9 mouse cellular contexts compared by ENCODE assay signal in genomic region chr12:70131042-70131675, GRCm38 (mm10). TPM values are rescaled to one million over a fixed set of nuclear protein-coding genes. Genes with fewer than 3 reads are reported as not detected.
DNase-seq lines count a peak whose midpoint lies in the region; ATAC-seq and TF ChIP-seq lines count a peak whose summit lies in the region.
"Had no signal": no experiment of that assay in that cellular context is flagged by ENCODE, and none has a peak within 500 bp of the region (broad histone marks: within the 10 kb centered on the region; RNA-seq: fewer than 3 reads in every experiment).

No protein-coding gene starts in this region.

- no peak for DNase-seq in heart, adult 2 months
- DNase-seq in thymus, adult 2 months: peak; percentile 44
- DNase-seq in thymus, adult 18-20 months: no peak

- H3K9ac ChIP-seq in heart, embryonic 16.5 days (ENCODE audit: low read length): peak overlapping the region; percentile 33; the same call in 1 of the 2 replicates
- no peak overlapping the region for H3K9ac ChIP-seq in heart, adult 2 months (ENCODE audit: low read depth, low read length)
- peak overlapping the region; percentile 3; the same call in 1 of the 2 replicates for H3K9ac ChIP-seq in hindbrain, embryonic 15.5 days
- peak overlapping the region; percentile 32; the same call in 1 of the 2 replicates for H3K9ac ChIP-seq in midbrain, embryonic 15.5 days

- intact Hi-C loops in heart, adult 2 months (cut with DNase I): no loop called here

- no peak overlapping the region for H3K27ac ChIP-seq in heart, embryonic 16.5 days (ENCODE audit: low read length)
- H3K27ac ChIP-seq in heart, adult 2 months: no peak overlapping the region
- no peak overlapping the region for H3K27ac ChIP-seq in thymus, adult 2 months (ENCODE audit: control insufficient read depth, insufficient read depth, low read length)
- peak overlapping the region; percentile 70 for H3K27ac ChIP-seq in hindbrain, embryonic 15.5 days (replicated peaks)
- H3K27ac ChIP-seq in midbrain, embryonic 15.5 days: peak overlapping the region; percentile 72

- peak overlapping the region; percentile 56 for H3K4me2 ChIP-seq in heart, embryonic 16.5 days (ENCODE audit: low read depth, low read length)
- H3K4me2 ChIP-seq in hindbrain, embryonic 15.5 days: peak overlapping the region; percentile 53
- H3K4me2 ChIP-seq in midbrain, embryonic 15.5 days: peak overlapping the region; percentile 48

- H3K79me2 ChIP-seq in heart, adult 2 months (replicated peaks; ENCODE audit: control insufficient read depth, insufficient read depth, low read length): no peaks in the 10 kb centered on the region

- H3K4me1 ChIP-seq in heart, embryonic 16.5 days (ENCODE audit: control insufficient read depth, insufficient read depth, low read length): 0 out of 2 replicates have a peak, but pooled peaks cover 3% of the 10 kb centered on the region
- H3K4me1 ChIP-seq in heart, adult 2 months (ENCODE audit: control insufficient read depth, insufficient read depth, low read length): no peaks in the 10 kb centered on the region
- peaks cover 25% of the 10 kb centered on the region for H3K4me1 ChIP-seq in thymus, adult 2 months (replicated peaks; ENCODE audit: control insufficient read depth, insufficient read depth, low read length)
- peaks cover 9% of the 10 kb centered on the region for H3K4me1 ChIP-seq in hindbrain, embryonic 15.5 days (replicated peaks)
- peaks cover 10% of the 10 kb centered on the region for H3K4me1 ChIP-seq in midbrain, embryonic 15.5 days

- TF ChIP-seq POLR2A in heart, adult 2 months (IDR thresholded peaks at IDR 0.05; ENCODE audit: insufficient read depth, low read depth, low read length): no peak
- no peak for TF ChIP-seq POLR2A in thymus, adult 2 months (IDR thresholded peaks at IDR 0.05; ENCODE audit: control insufficient read depth, extremely low read depth, insufficient read depth, low read length, poor library complexity)

- TF ChIP-seq CTCF in heart, adult 2 months (IDR thresholded peaks at IDR 0.05): no peak
- TF ChIP-seq CTCF in thymus, adult 2 months (IDR thresholded peaks at IDR 0.05; ENCODE audit: borderline replicate concordance, control insufficient read depth, extremely low read depth, insufficient read depth, low read length, poor library complexity): no peak

- no peaks in the 10 kb centered on the region for H3K9me3 ChIP-seq in heart, embryonic 16.5 days (replicated peaks; ENCODE audit: control insufficient read depth, low read length)
- no peaks in the 10 kb centered on the region for H3K9me3 ChIP-seq in hindbrain, embryonic 15.5 days
- no peaks in the 10 kb centered on the region for H3K9me3 ChIP-seq in midbrain, embryonic 15.5 days

- H3K36me3 ChIP-seq in heart, embryonic 16.5 days (ENCODE audit: control insufficient read depth, insufficient read depth): no peaks in the 10 kb centered on the region
- H3K36me3 ChIP-seq in heart, adult 2 months (ENCODE audit: control insufficient read depth, insufficient read depth, low read length): no peaks in the 10 kb centered on the region
- no peaks in the 10 kb centered on the region for H3K36me3 ChIP-seq in thymus, adult 2 months (ENCODE audit: control insufficient read depth, insufficient read depth, low read length)
- no peaks in the 10 kb centered on the region for H3K36me3 ChIP-seq in hindbrain, embryonic 15.5 days
- no peaks in the 10 kb centered on the region for H3K36me3 ChIP-seq in midbrain, embryonic 15.5 days (replicated peaks)

- TF ChIP-seq EP300 in heart, adult 2 months (IDR thresholded peaks at IDR 0.05; ENCODE audit: insufficient read depth, low read depth, low read length): no peak

- peak overlapping the region; percentile 30 for H3K4me3 ChIP-seq in heart, embryonic 16.5 days (ENCODE audit: low read length)
- no peak overlapping the region for H3K4me3 ChIP-seq in heart, adult 2 months
- H3K4me3 ChIP-seq in thymus, adult 2 months (ENCODE audit: control insufficient read depth, insufficient read depth, low read length): no peak overlapping the region
- peak overlapping the region; percentile 29 for H3K4me3 ChIP-seq in hindbrain, embryonic 15.5 days
- peak overlapping the region; percentile 28 for H3K4me3 ChIP-seq in midbrain, embryonic 15.5 days
- H3K4me3 ChIP-seq: erythroblast, embryonic 14.5 days had no signal

- no peak for ATAC-seq in heart, embryonic 16.5 days (replicated peaks; ENCODE audit: extremely low read depth, insufficient read depth, low FRiP score)
- no peak for ATAC-seq in hindbrain, embryonic 15.5 days (ENCODE audit: low FRiP score, low read depth)
- ATAC-seq in midbrain, embryonic 15.5 days (replicated peaks): 0 out of 2 replicates have a peak, but pooled peaks have one; percentile 33
- no peak for ATAC-seq in CD4-positive, CD25-positive, alpha-beta regulatory T cell, adult 4 months
- ATAC-seq in activated CD4-positive, CD25-positive, alpha-beta regulatory T cell, adult 4 months: no peak

- 51% methylated on average over 20 of the region's 20 CpGs for WGBS in heart, embryonic 16.5 days
- WGBS in heart, adult 2 months: 53% methylated on average over 20 of the region's 20 CpGs
- 49% methylated on average over 20 of the region's 20 CpGs for WGBS in thymus, adult 2 months
- WGBS in hindbrain, embryonic 15.5 days: 34% methylated on average over 20 of the region's 20 CpGs
- WGBS in midbrain, embryonic 15.5 days: 29% methylated on average over 20 of the region's 20 CpGs

- H3K27me3 ChIP-seq in heart, embryonic 16.5 days (ENCODE audit: control insufficient read depth, insufficient read depth, low read length): no peaks in the 10 kb centered on the region
- no peaks in the 10 kb centered on the region for H3K27me3 ChIP-seq in heart, adult 2 months (ENCODE audit: control insufficient read depth, insufficient read depth, low read length)
- H3K27me3 ChIP-seq in thymus, adult 2 months (ENCODE audit: control insufficient read depth, insufficient read depth, low read length): no peaks in the 10 kb centered on the region
- no peaks in the 10 kb centered on the region for H3K27me3 ChIP-seq in hindbrain, embryonic 15.5 days
- no peaks in the 10 kb centered on the region for H3K27me3 ChIP-seq in midbrain, embryonic 15.5 days (replicated peaks)

RNA-seq across cellular contexts. Expression of gene Nin, which starts 17.6 kb away (rescaled TPM):
- 7.9 and 9.8 TPM in 2 replicates for polyA plus RNA-seq in heart, embryonic 16.5 days (2015; fragmentation: Nextera tagmentation; extraction: Ambion mirVana)
- total RNA-seq in heart, adult 2 months (2021): 10 to 100 TPM; 13.7 to 17.3 TPM
- 4.5 and 9.3 TPM in 2 replicates for polyA plus RNA-seq in heart, adult 2 months (2012; rRNA removed)
- 21.8 and 32.2 TPM in 2 replicates for polyA plus RNA-seq in thymus, adult 2 months (2012; rRNA removed)
- 11.3 and 12.6 TPM in 2 replicates for polyA plus RNA-seq in hindbrain, embryonic 15.5 days (2015; fragmentation: Nextera tagmentation; extraction: Ambion mirVana)
- 14.1 and 15.9 TPM in 2 replicates for polyA plus RNA-seq in midbrain, embryonic 15.5 days (2015; fragmentation: Nextera tagmentation; extraction: Ambion mirVana)
- polyA plus RNA-seq in CD4-positive, CD25-positive, alpha-beta regulatory T cell, adult 4 months (2017; shearing (Covaris generic)): 10 to 100 TPM; 26.6 to 27.3 TPM
- 10 to 100 TPM; 19.2 to 24.3 TPM for polyA plus RNA-seq in activated CD4-positive, CD25-positive, alpha-beta regulatory T cell, adult 4 months (2017; shearing (Covaris generic))

RNA-seq across cellular contexts. Expression of gene Abhd12b, which starts 22.8 kb away (rescaled TPM):
- polyA plus RNA-seq in heart, embryonic 16.5 days (2015; fragmentation: Nextera tagmentation; extraction: Ambion mirVana): not detected in 2 replicates
- not detected for total RNA-seq in heart, adult 2 months (2021)
- not detected in 2 replicates for polyA plus RNA-seq in heart, adult 2 months (2012; rRNA removed)
- polyA plus RNA-seq in thymus, adult 2 months (2012; rRNA removed): 0.12 and 0.15 TPM in 2 replicates
- 0.17 TPM in 1 of 2 replicates, not detected in the other for polyA plus RNA-seq in hindbrain, embryonic 15.5 days (2015; fragmentation: Nextera tagmentation; extraction: Ambion mirVana)
- polyA plus RNA-seq in midbrain, embryonic 15.5 days (2015; fragmentation: Nextera tagmentation; extraction: Ambion mirVana): 0.27 and 0.28 TPM in 2 replicates
- polyA plus RNA-seq in CD4-positive, CD25-positive, alpha-beta regulatory T cell, adult 4 months (2017; shearing (Covaris generic)): 1 to 10 TPM; 1.1 to 4.1 TPM
- 1 to 10 TPM; 1.0 to 1.2 TPM for polyA plus RNA-seq in activated CD4-positive, CD25-positive, alpha-beta regulatory T cell, adult 4 months (2017; shearing (Covaris generic))
- polyA plus RNA-seq: erythroblast, embryonic 14.5 days had no signal

Comparison
In these comparisons a context has a peak if more than half of its experiments do, and no peak if none do; other contexts are left out.
1. H3K4me3 ChIP-seq: peak in heart, embryonic 16.5 days (single experiment), hindbrain, embryonic 15.5 days (single experiment) and midbrain, embryonic 15.5 days (single experiment); none in heart, adult 2 months (single experiment) and thymus, adult 2 months (single experiment).
2. H3K27ac ChIP-seq: peak in hindbrain, embryonic 15.5 days (single experiment) and midbrain, embryonic 15.5 days (single experiment); none in heart, embryonic 16.5 days (single experiment), heart, adult 2 months (single experiment) and thymus, adult 2 months (single experiment).
3. Peak in every context shown above with its lines, with median percentiles within 50 percentile points of each other: H3K4me2 ChIP-seq.